Mouse (Mus musculus): ENCODE measurements at regions not wholly inside any gene's neighbourhood (a gene's known extent, or its start where the extent isn't known, plus 50 kb on each side); places are given as distances from the start of the nearest gene placed in this dataset.

GRCm38 (mm10) chr19:35890191-35890590 is 167.1 kb downstream of the Htr7 start:
- DNase-seq (ENCODE audit: low read depth) = no peak

DNA sequence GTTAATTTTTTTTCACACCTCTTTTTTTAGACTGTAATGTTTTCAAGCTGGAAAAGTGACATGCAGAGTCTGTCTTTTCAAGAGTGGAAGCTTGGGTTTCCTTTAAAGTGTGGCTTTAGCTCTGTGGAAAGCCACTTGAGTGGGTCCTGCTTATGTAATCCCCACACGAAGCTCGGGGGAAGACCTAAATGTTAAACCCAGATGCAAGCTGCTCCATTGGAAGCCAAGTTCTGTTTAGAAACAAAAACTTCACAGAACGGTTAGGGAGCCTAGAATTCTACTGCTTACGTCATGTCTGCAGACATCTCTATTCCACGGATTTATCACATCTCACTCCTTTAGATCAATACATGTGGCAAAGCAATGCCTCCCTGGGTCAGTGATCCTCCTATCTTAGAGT is 171.0 kb downstream of the Htr7 start:
- no peak for DNase-seq (ENCODE audit: low read depth)

DNA sequence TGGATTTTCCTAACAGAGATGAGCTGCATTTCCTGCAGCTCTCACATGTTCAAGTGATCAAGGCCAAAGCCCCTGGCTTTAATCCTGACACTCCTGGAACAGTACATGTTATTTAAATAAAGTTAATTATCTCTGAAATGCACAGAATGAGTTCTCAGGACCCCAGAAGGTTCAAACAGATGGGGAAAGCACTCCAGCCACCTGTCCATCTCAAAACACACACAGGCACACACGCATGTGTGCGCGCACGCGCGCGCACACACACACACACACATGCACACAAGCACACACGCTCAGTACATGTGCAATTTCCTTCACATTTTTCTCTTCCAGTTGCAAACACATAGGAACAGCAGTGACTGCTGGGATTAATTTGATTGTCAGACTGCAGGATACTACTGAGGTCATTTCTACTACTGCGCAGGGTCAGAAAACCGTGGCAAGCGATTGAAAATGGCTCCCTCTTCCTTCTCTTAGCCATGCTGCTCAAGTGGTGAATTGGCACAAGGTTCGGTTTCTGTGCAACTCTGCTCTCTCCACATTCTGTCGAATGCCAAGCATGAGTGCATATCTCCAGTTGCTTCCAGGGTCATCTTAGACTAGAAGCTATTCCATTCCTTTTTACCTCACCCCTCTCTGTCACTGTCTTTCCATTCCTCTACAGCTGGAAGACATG is 175.4 kb downstream of the Htr7 start:
- no peak for DNase-seq (ENCODE audit: low read depth)

GRCm38 (mm10) chr19:35875464-35875863 is 181.8 kb downstream of the Htr7 start:
- DNase-seq (ENCODE audit: low read depth) = no peak

DNA sequence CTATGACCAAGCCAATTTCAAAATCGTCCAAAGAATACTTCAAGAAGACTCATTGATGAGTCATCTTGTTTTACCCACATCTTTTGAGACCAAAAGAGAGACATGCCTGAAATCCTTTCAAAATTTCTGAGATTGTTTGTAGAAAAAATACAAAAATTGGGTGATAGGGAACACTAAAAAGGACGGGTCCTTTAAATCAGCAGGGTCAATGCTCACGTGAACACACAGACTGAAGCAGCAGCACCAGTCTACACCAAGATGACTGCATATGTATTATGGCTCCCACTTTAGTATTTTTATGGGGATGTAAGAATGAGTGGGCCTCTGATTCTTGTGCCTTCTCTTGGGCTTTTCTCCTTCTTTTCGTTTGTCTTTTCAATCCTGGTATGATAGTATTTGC is 186.6 kb downstream of the Htr7 start:
- no peak for DNase-seq (ENCODE audit: low read depth)

DNA sequence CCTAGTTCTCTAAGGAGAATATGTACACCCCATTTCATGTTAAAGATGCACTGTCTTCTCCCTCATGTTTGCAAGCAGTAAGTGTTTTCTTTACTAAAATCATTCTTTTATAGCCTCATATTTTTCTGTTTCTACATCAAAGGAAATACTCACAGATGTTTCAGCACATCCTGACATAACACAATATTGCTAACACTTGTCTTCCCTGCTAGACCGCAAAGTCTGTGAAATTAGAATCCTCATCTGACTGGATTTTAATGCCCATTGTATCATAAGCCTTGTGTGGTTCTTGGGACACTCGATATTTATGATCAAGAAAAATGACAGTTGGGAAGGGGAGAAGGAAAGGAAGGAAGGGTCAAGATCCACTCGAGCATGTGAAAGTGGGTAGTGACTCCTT is 188.8 kb downstream of the Htr7 start:
- DNase-seq (ENCODE audit: low read depth) = no peak

GRCm38 (mm10) chr19:35863049-35863448 is 194.3 kb downstream of the Htr7 start:
- no peak for DNase-seq (ENCODE audit: low read depth)

- DNase-seq (ENCODE audit: low read depth) = no peak
Observed at GRCm38 (mm10) chr19:35861421-35861820, 195.9 kb downstream of the Htr7 start.

DNA sequence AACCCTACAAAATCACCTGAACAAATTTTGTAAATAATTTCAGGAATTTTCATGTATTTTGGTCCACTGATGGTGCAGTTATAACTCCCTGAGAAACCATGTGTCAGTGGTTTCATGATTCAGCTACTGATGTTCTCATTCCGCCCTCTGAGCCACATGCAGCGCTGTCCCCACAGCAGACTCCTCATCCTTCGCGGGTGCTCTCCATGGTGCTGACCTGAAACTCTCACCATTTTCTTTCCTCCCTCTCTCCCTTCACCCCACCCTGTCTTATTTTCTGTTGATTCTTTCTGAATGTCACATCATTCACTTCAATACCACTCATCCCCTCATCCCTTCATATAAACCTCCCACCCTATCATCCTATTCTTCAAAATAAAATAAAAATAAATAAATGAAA is 224.3 kb downstream of the Htr7 start:
- peak; percentile 16 for DNase-seq (ENCODE audit: low read depth)

DNA sequence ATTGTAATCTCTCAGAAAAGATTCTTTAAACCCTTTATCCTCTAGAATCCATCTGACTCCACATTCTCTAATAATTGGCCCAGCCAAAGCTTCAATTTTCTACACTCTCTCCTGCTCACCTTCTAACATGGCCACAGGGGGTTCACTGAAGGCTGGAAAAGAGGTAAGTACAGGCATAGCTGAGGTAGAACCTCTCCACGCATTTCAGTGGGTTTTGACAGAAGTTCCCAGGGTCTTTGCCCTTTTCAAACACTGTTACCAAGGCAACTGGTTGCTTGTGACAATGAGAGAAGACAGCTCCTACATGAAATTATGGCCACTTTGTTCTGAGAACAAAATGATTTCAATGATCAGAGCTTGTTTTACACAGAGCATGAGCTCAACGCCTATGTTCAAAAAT is 231.2 kb downstream of the Htr7 start:
- no peak for DNase-seq (ENCODE audit: low read depth)

- DNase-seq (ENCODE audit: low read depth) = no peak
Observed at GRCm38 (mm10) chr19:35819626-35820025, 237.7 kb downstream of the Htr7 start.

GRCm38 (mm10) chr19:35794661-35795060 is 262.6 kb downstream of the Htr7 start:
- DNase-seq (ENCODE audit: low read depth) = no peak

DNA sequence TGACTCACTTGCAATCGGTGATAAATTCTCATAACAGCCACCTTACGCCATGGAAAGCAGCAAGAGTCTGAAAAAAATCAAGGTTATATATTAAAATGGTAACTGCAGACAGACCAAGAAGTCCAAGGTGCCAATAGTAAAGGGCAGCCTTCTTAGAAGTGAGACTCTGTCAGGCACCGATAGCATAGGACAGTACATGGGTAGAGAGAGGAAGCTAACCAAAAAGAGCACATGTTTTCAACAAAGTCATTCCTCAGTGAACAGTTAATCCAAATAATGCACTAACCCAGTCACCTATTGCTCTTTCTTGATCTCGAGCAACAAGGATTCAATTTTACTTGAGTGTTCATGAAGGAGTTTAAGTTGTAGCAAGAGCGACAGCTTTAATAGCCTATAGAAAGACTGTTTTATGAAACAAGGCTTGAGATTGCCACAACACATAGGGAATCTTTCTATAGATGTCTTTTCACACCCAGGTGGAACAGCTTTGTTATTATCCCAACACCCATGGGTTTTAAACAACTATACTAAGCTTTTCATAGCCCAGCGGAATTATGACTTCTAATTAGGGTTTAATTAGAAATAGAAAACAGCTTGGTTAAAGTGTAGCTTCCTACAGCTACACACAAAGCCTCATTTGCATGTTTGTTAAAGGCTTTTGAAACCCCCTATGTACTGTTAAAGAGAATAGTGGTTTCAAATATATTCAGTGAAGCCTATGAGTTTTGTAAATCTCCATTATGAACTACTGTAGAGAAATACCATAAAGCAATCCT is 269.9 kb downstream of the Htr7 start:
- no peak for DNase-seq (ENCODE audit: low read depth)

- DNase-seq (ENCODE audit: low read depth) = peak; percentile 70
Observed at GRCm38 (mm10) chr19:35761750-35762149, 295.6 kb downstream of the Htr7 start.

DNA sequence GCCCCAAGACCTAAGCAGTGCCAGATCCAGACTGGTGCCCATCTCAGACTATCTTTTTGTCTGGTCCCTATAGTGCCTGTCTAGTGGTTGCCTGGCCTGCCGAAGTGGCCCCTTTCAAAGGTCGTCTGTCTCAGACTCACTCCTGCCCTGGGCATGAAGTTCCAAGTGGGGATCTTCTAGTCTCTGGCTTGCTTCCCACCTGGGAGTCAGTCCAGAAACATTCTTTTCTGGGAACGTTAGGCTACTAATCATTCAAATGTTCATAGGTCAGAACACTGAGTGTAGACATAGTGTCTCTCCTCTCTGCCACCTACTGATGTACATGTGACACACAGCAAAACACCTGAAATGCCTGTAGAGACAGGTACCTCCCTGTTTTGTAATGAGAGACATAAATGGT is 297.6 kb downstream of the Htr7 start:
- no peak for DNase-seq (ENCODE audit: low read depth)

GRCm38 (mm10) chr19:35755494-35755893 is 301.8 kb downstream of the Htr7 start:
- no peak for DNase-seq (ENCODE audit: low read depth)

GRCm38 (mm10) chr19:35735754-35736153 is 321.6 kb downstream of the Htr7 start:
- no peak for DNase-seq (ENCODE audit: low read depth)

- DNase-seq (ENCODE audit: low read depth) = no peak
Observed at GRCm38 (mm10) chr19:35728436-35729060, 328.8 kb downstream of the Htr7 start.

All from 416B (cell line).